Mouse (Mus musculus): ENCODE measurements around the gene Coro7.

DNA sequence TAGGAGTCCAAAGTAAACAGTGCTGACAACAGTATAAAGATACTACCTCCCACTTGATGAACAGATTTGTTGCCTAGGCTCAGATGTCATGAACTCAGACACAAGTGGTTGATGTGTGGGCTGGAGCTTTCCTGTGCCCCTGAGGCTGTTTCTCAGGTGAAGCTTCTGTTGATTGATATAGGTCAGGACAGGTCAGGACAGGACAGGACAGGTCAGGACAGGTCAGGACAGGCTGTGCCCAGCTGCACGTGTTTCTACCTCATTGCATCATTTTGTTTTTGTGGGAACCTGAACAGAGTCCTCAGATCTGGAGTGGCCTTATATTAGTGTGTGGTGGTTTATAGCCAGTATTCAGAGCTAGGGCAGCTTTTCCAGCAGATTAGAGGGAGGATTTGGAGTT, 23.1 kb upstream of the Coro7 start:
- TF ChIP-seq FLI1 (IDR thresholded peaks at IDR 0.05; ENCODE audit: low read length) (no peak), GATA1 (IDR thresholded peaks at IDR 0.05; ENCODE audit: borderline replicate concordance, low read length) (no peak)
